Mouse (Mus musculus) hindbrain, embryonic 13.5 days (tissue): Measurements from ENCODE around the gene Olfr1310. TPM values are rescaled to one million over a fixed set of nuclear protein-coding genes. Genes with fewer than 3 reads are reported as not detected.
"Not testable (repeated sequence)": the region's sequence is repeated elsewhere in the genome, so short reads cannot be mapped to it uniquely, and the experiment has no call there.

Source experiments
- ATAC-seq: fragments of 200-750 bp; cut with Nextera tagmentation; 2 replicates; pipeline ENCODE4 v1.8.0; 2017; ENCODE audit warnings: moderate TSS enrichment; ENCODE audit not compliant: low FRiP score
- H3K27ac ChIP-seq: fragments of 300-500 bp; sonication (generic); 2 replicates; pipeline ENCODE4 v1.5.1; 2015; ENCODE audit warnings: inconsistent platforms, mild to moderate bottlenecking, moderate library complexity
- H3K27me3 ChIP-seq: fragments of 300-500 bp; sonication (generic); 2 replicates; pipeline ENCODE4 v1.6.1; 2015; ENCODE audit warnings: mild to moderate bottlenecking, inconsistent platforms
- H3K36me3 ChIP-seq: fragments of 300-500 bp; sonication (generic); 2 replicates; pipeline ENCODE4 v1.6.1; 2015; ENCODE audit warnings: mild to moderate bottlenecking, inconsistent platforms
- H3K4me1 ChIP-seq: fragments of 300-500 bp; sonication (generic); replicated peaks from 2 replicates; pipeline ENCODE4 v1.6.1; 2015; ENCODE audit warnings: inconsistent platforms
- H3K4me2 ChIP-seq: fragments of 300-500 bp; sonication (generic); 2 replicates; pipeline ENCODE4 v1.6.1; 2015; ENCODE audit warnings: inconsistent platforms, mild to moderate bottlenecking, moderate library complexity
- H3K4me3 ChIP-seq: fragments of 300-500 bp; sonication (generic); 2 replicates; pipeline ENCODE4 v1.5.1; 2015; ENCODE audit warnings: mild to moderate bottlenecking, inconsistent platforms
- H3K9ac ChIP-seq: fragments of 300-500 bp; sonication (generic); 2 replicates; pipeline ENCODE4 v1.6.1; 2015; ENCODE audit warnings: mild to moderate bottlenecking, inconsistent platforms
- H3K9me3 ChIP-seq: fragments of 300-500 bp; sonication (generic); 2 replicates; pipeline ENCODE4 v1.6.1; 2016; ENCODE audit warnings: inconsistent platforms
- WGBS: fragments of 180-500 bp; shearing (Covaris S2); methylation state at CpG from one replicate; pipeline ENCODE4 v1.1.7; 2015; 5-methylcytosine and 5-hydroxymethylcytosine counted together
- polyA plus RNA-seq: library from polyadenylated mRNA; unstranded; fragments of >200 nt; fragmentation: Nextera tagmentation; extraction: Ambion mirVana; gene quantifications from 2 replicates; pipeline ENCODE4 v1.2.1, GENCODE M21; 2015

Gene Olfr1310
- not detected in 2 replicates for polyA plus RNA-seq

DNA sequence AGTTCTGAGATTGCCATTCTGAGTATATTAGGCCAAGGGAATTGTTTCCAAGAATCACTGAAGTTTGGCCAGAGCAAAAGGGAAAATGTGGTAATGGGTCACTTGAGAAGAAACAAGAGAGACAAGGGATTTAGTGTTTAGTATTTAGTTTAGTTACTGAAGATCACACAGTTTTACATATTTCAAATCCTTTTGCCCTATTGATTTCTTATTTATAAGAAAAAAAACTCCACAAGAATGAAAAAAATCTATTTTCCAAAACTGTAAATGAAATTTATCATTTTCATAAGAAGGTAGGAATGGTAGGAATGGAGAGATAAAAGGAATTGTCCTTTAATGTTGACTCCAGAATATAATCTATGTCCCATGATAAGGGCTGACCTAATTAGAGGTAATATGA lies at the start of gene Olfr1310:
Gene Olfr1310 (minus strand): TSS at position 101 of the 400 bp plus-strand sequence.
- no peaks in the 10 kb centered on the region for H3K9me3 ChIP-seq
- H3K36me3 ChIP-seq = no peaks in the 10 kb centered on the region
- no peak within 1 kb of the TSS for H3K9ac ChIP-seq
- H3K4me3 ChIP-seq = no peak within 1 kb of the TSS
- ATAC-seq = no peak
- H3K4me1 ChIP-seq = no peaks in the 10 kb centered on the region
- H3K4me2 ChIP-seq = no peak within 1 kb of the TSS
- no peaks in the 10 kb centered on the region for H3K27me3 ChIP-seq
- H3K27ac ChIP-seq = no peak within 1 kb of the TSS

DNA sequence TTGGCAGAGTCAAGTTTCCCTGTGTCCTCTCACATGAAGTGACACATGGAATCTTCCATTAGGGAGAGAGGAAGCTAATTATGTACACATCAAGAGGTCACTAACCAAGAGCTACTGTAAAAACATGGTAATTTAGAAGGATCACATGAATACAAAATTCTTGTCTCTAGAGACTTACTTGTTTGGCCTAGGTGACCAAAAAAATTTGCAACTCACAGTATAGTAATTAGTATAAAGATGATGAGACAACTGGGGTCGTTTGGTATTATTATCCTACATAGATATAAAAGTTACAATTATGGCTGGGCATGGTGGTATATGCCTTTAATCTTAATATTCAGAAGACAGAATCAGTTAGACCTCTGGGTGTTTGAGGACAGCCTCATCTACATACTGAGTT lies 37.6 kb upstream of the Olfr1310 start, which contains the start of gene Olfr1312:
Gene Olfr1312 (minus strand): TSS at position 101 of the 400 bp plus-strand sequence.
- no peaks in the 10 kb centered on the region for H3K36me3 ChIP-seq
- no peak for ATAC-seq
- H3K27me3 ChIP-seq = no peaks in the 10 kb centered on the region
- H3K27ac ChIP-seq = no peak within 1 kb of the TSS
- no peak within 1 kb of the TSS for H3K9ac ChIP-seq
- H3K4me2 ChIP-seq = no peak within 1 kb of the TSS
- H3K4me3 ChIP-seq = no peak within 1 kb of the TSS
- 57% methylated on average over 1 of the region's 1 CpGs for WGBS
- H3K9me3 ChIP-seq = no peaks in the 10 kb centered on the region
- no peaks in the 10 kb centered on the region for H3K4me1 ChIP-seq

DNA sequence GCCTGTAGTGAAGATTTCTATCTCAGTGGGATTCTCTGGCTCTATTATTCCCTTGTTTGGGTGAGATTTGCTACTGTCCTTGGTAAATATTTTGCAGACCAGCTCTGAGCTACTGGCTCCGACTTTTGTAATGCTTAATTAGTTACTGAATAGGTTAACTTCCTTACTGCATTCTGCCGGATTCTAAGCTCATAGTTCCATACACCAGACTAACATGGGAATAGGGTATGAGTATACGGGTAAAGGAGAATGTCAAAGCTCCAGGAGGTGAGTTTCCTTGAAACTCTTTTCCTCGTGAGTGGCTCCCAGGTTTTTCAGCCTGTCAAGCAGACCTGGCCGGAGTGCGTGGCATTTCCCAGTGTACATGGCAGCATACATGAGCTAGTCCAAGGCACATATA lies 14.5 kb upstream of the Olfr1310 start:
- not testable (repeated sequence) for H3K4me2 ChIP-seq, H3K27me3 ChIP-seq, ATAC-seq, H3K4me3 ChIP-seq, H3K4me1 ChIP-seq, H3K9ac ChIP-seq, H3K27ac ChIP-seq, H3K9me3 ChIP-seq, H3K36me3 ChIP-seq
- 48% methylated on average over 6 of the region's 6 CpGs for whole genome bisulfite sequencing

DNA sequence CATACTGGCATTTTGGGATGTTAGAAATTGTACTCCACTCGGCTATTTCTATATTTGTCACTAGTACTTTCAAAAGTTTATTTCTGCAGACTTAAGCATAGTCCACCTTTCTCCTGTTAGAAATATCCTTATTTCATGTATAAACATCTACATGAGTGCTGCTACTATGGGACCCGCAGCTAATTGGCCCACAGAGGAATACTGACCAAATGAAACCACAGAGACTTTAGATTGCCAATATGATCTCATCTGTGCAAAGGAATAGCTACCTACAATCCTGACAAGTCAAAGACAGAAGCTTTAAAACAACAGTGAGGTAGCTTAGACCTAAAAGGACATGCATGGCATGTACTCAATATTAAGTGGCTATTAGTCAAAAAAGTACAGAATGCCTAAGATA lies 11.8 kb upstream of the Olfr1310 start, which contains the start of gene Olfr1311:
Gene Olfr1311 (minus strand): TSS at position 101 of the 400 bp plus-strand sequence.
- H3K4me3 ChIP-seq = no peak within 1 kb of the TSS
- H3K9me3 ChIP-seq = no peaks in the 10 kb centered on the region
- no peaks in the 10 kb centered on the region for H3K4me1 ChIP-seq
- no peak within 1 kb of the TSS for H3K27ac ChIP-seq
- WGBS = 94% methylated on average over 2 of the region's 2 CpGs
- no peaks in the 10 kb centered on the region for H3K36me3 ChIP-seq
- H3K4me2 ChIP-seq = no peak within 1 kb of the TSS
- H3K9ac ChIP-seq = no peak within 1 kb of the TSS
- no peak for ATAC-seq
- no peaks in the 10 kb centered on the region for H3K27me3 ChIP-seq

DNA sequence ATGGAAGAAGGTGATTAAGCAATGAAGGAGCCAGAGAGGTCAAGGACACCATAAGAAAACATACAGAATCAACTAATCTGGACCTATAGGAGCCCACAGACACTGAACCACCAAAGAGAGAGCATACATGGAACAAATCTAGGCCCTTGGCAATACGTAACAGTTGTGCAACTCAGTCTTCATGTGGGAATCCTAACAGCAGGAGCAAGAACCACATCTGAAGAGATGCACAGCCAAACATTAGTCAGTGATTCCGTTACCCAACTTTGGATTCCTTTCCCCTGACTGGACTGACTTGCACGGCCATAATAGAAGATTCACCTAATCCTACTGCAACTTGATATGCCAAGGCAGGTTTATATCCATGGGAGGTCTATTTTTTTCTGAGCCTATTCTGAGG lies 2.4 kb upstream of the Olfr1310 start:
- no peaks in the 10 kb centered on the region for H3K4me1 ChIP-seq
- 88% methylated on average over 3 of the region's 3 CpGs for WGBS
- H3K9me3 ChIP-seq = no peaks in the 10 kb centered on the region
- no peaks in the 10 kb centered on the region for H3K27me3 ChIP-seq
- no peaks in the 10 kb centered on the region for H3K36me3 ChIP-seq
- no peak overlapping the region for H3K4me3 ChIP-seq
- no peak overlapping the region for H3K27ac ChIP-seq
- no peak for ATAC-seq
- no peak overlapping the region for H3K4me2 ChIP-seq
- H3K9ac ChIP-seq = no peak overlapping the region

DNA sequence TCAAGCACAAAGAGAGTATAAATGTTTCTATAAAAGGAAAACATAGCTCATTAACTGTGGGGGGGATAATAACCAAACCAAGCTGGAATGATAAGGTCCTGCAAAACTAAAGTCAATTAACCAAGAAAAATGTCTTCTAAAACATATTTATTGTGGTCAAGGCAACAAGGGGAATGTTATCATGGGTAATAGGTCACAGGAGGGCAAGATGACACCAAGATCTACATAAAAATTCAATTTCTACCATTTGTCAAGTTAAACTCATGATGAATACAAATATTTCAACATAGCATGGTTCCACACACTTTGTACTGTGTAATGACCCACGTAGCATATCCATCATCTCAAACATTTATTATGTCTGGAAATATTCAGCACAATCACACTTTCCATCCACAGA lies 22.3 kb downstream of the Olfr1310 start, which contains the start of gene Olfr1309:
Gene Olfr1309 (minus strand): TSS at position 101 of the 400 bp plus-strand sequence.
- H3K4me1 ChIP-seq = no peaks in the 10 kb centered on the region
- no peak within 1 kb of the TSS for H3K4me2 ChIP-seq
- 76% methylated on average over 1 of the region's 1 CpGs for WGBS
- no peaks in the 10 kb centered on the region for H3K27me3 ChIP-seq
- H3K9ac ChIP-seq = no peak within 1 kb of the TSS
- no peak for ATAC-seq
- H3K4me3 ChIP-seq = no peak within 1 kb of the TSS
- no peak within 1 kb of the TSS for H3K27ac ChIP-seq
- no peaks in the 10 kb centered on the region for H3K9me3 ChIP-seq
- H3K36me3 ChIP-seq = no peaks in the 10 kb centered on the region

DNA sequence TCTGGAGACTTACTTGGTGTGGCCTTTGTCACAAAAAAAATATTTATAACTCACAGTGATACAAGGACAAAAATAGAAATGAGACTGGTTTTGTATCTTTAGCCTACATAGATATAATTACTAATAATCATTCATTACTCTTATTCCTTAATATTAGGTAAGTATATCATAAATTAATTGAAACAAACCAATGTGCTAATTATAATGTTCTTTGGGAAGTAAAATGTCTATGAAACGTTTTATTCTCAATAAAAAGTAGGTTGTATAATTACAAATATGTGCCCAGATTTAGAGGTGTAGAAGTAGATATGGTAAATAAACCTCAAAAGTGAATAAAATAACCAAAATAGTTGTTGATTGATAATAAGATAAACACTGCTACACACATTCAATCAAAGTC lies 47.7 kb downstream of the Olfr1310 start, which contains the start of gene Olfr1308:
Gene Olfr1308 (minus strand): TSS at position 101 of the 400 bp plus-strand sequence.
- Histone ChIP-seq H3K4me3 (no peak within 1 kb of the TSS), H3K27me3 (no peaks in the 10 kb centered on the region), H3K9me3 (no peaks in the 10 kb centered on the region), H3K27ac (no peak within 1 kb of the TSS), H3K36me3 (no peaks in the 10 kb centered on the region), H3K4me1 (no peaks in the 10 kb centered on the region), H3K9ac (no peak within 1 kb of the TSS), H3K4me2 (no peak within 1 kb of the TSS)
- WGBS = 63% methylated on average over 1 of the region's 1 CpGs
- no peak for ATAC-seq

Other genes with a start within 250 kb of the Olfr1310 start
- not detected in 2 replicates for gene Olfr1302, start 235.3 kb downstream of the Olfr1310 start, polyA plus RNA-seq
- not detected in 2 replicates for gene Olfr1303, start 192.4 kb downstream of the Olfr1310 start, polyA plus RNA-seq
- gene Olfr1305, start 135.6 kb downstream of the Olfr1310 start, polyA plus RNA-seq = not detected in 2 replicates
- not detected in 2 replicates for gene Olfr1306, start 96.4 kb downstream of the Olfr1310 start, polyA plus RNA-seq
- gene Olfr1307, start 63.3 kb downstream of the Olfr1310 start, polyA plus RNA-seq = not detected in 2 replicates
- gene Olfr1308, start 47.8 kb downstream of the Olfr1310 start, polyA plus RNA-seq = not detected in 2 replicates
- not detected in 2 replicates for gene Olfr1309, start 22.4 kb downstream of the Olfr1310 start, polyA plus RNA-seq
- gene Olfr1311, start 11.7 kb upstream of the Olfr1310 start, polyA plus RNA-seq = not detected in 2 replicates
- gene Olfr1312, start 37.5 kb upstream of the Olfr1310 start, polyA plus RNA-seq = not detected in 2 replicates
- not detected in 2 replicates for gene Olfr1313, start 65.1 kb upstream of the Olfr1310 start, polyA plus RNA-seq
- gene Olfr1314, start 84.1 kb upstream of the Olfr1310 start, polyA plus RNA-seq = not detected in 2 replicates
- not detected in 2 replicates for gene Olfr1315-ps1, start 102.7 kb upstream of the Olfr1310 start, polyA plus RNA-seq
- not detected in 2 replicates for gene Olfr1316, start 122.3 kb upstream of the Olfr1310 start, polyA plus RNA-seq
- not detected in 2 replicates for gene Olfr1317, start 127.6 kb upstream of the Olfr1310 start, polyA plus RNA-seq
- gene Olfr1318, start 141.5 kb upstream of the Olfr1310 start, polyA plus RNA-seq = not detected in 2 replicates
- gene Lpcat4, start 226.8 kb upstream of the Olfr1310 start, polyA plus RNA-seq = 14.9 and 15.5 TPM in 2 replicates
- gene Nutm1, start 246.6 kb upstream of the Olfr1310 start, polyA plus RNA-seq = 0.05 TPM in 1 of 2 replicates, not detected in the other
- 154 and 160 TPM in 2 replicates for gene Nop10, start 249.2 kb upstream of the Olfr1310 start, polyA plus RNA-seq